8 mouse cellular contexts compared by ENCODE assay signal in genomic region chr12:33176555-33176900, GRCm38 (mm10). TPM values are rescaled to one million over a fixed set of nuclear protein-coding genes. Genes with fewer than 3 reads are reported as not detected.
A peak's percentile ranks its signal among the peaks of the same experiment; 100 is the strongest.
DNase-seq lines count a peak whose midpoint lies in the region; ATAC-seq and TF ChIP-seq lines count a peak whose summit lies in the region.

No protein-coding gene starts in this region.

- no peaks in the 10 kb centered on the region for H3K9me3 ChIP-seq in liver, postnatal 0 days (ENCODE audit: low read length)

- no peaks in the 10 kb centered on the region for H3K27me3 ChIP-seq in heart, adult 2 months (ENCODE audit: control insufficient read depth, insufficient read depth, low read length)
- H3K27me3 ChIP-seq in liver, postnatal 0 days (ENCODE audit: insufficient read depth, low read length): no peaks in the 10 kb centered on the region

- no peak for TF ChIP-seq EP300 in heart, adult 2 months (IDR thresholded peaks at IDR 0.05; ENCODE audit: insufficient read depth, low read depth, low read length)
- TF ChIP-seq EP300 in liver, postnatal 0 days (IDR thresholded peaks at IDR 0.05; ENCODE audit: low read depth): no peak

- peaks cover 2% of the 10 kb centered on the region for H3K79me2 ChIP-seq in heart, adult 2 months (replicated peaks; ENCODE audit: control insufficient read depth, insufficient read depth, low read length)

- WGBS in heart, adult 2 months: 57% methylated on average over 5 of the region's 5 CpGs
- WGBS in liver, postnatal 0 days (ENCODE audit: insufficient replicate concordance): 61% methylated on average over 5 of the region's 5 CpGs

- intact Hi-C loops in heart, adult 2 months (cut with DNase I): no loop called here
- intact Hi-C loops in heart, postnatal 36 days (cut with DNase I): no loop called here

- no peak for DNase-seq in heart, adult 2 months
- DNase-seq in heart, postnatal 36 days: no peak
- peak; percentile 63 for DNase-seq in adrenal gland, postnatal 14 days
- DNase-seq in heart, postnatal 4 days: peak; percentile 49
- DNase-seq in liver, postnatal 0 days: no peak
- DNase-seq in telencephalon, adult 2 months (ENCODE audit: low read depth, low spot score): peak; percentile 42
- DNase-seq in layer of hippocampus, postnatal 10 days (ENCODE audit: low spot score in 2 of 2): no peak

- peak overlapping the region; percentile 80 for H3K4me2 ChIP-seq in liver, postnatal 0 days (ENCODE audit: low read depth, low read length)

- peaks cover 7% of the 10 kb centered on the region for H3K4me1 ChIP-seq in heart, adult 2 months (ENCODE audit: control insufficient read depth, insufficient read depth, low read length)
- peaks cover 17% of the 10 kb centered on the region; the same call in 1 of the 2 replicates for H3K4me1 ChIP-seq in liver, postnatal 0 days (ENCODE audit: insufficient read depth)

- no peak for TF ChIP-seq CTCF in heart, adult 2 months (IDR thresholded peaks at IDR 0.05)
- TF ChIP-seq CTCF in liver, postnatal 0 days (IDR thresholded peaks at IDR 0.05; ENCODE audit: low read depth): no peak

- H3K27ac ChIP-seq in heart, adult 2 months: no peak overlapping the region
- H3K27ac ChIP-seq in liver, postnatal 0 days (ENCODE audit: low read depth): no peak overlapping the region

- H3K36me3 ChIP-seq in heart, adult 2 months (ENCODE audit: control insufficient read depth, insufficient read depth, low read length): no peaks in the 10 kb centered on the region
- H3K36me3 ChIP-seq in liver, postnatal 0 days (replicated peaks; ENCODE audit: insufficient read depth, low read length): no peaks in the 10 kb centered on the region

- no peak for ATAC-seq in liver, postnatal 0 days
- no peak for ATAC-seq in CD4-positive, CD25-positive, alpha-beta regulatory T cell, adult 4 months

- no peak for TF ChIP-seq POLR2A in heart, adult 2 months (IDR thresholded peaks at IDR 0.05; ENCODE audit: insufficient read depth, low read depth, low read length)

- H3K9ac ChIP-seq in heart, adult 2 months (ENCODE audit: low read depth, low read length): no peak overlapping the region
- H3K9ac ChIP-seq in liver, postnatal 0 days (replicated peaks): no peak overlapping the region

- H3K4me3 ChIP-seq in heart, adult 2 months: peak overlapping the region; percentile 44
- H3K4me3 ChIP-seq in liver, postnatal 0 days (ENCODE audit: low read depth, low read length): peak overlapping the region; percentile 31

RNA-seq across cellular contexts. Expression of gene Atxn7l1, which starts 29.0 kb away (rescaled TPM):
- total RNA-seq in heart, adult 2 months (2021): 10 to 100 TPM; 18.8 to 19.0 TPM
- 21.6 and 23.6 TPM in 2 replicates for polyA plus RNA-seq in heart, adult 2 months (2012; rRNA removed)
- total RNA-seq in heart, postnatal 36 days (2021): 10 to 100 TPM; 18.3 to 20.5 TPM
- 26.0 and 27.3 TPM in 2 replicates for total RNA-seq in adrenal gland, postnatal 14 days (2021)
- 10 to 100 TPM; 16.8 to 17.5 TPM for total RNA-seq in heart, postnatal 4 days (2021)
- 7.2 and 8.5 TPM in 2 replicates for polyA plus RNA-seq in liver, postnatal 0 days (2015; fragmentation: Nextera tagmentation; extraction: Ambion mirVana)
- 10 to 100 TPM; 46.1 to 49.8 TPM for total RNA-seq in layer of hippocampus, postnatal 10 days (2021)
- polyA plus RNA-seq in CD4-positive, CD25-positive, alpha-beta regulatory T cell, adult 4 months (2017; shearing (Covaris generic)): 10 to 100 TPM; 75.6 to 87.7 TPM

Comparison
In these comparisons a context has a peak if more than half of its experiments do, and no peak if none do; other contexts are left out.
1. DNase-seq: peak in adrenal gland, postnatal 14 days (single experiment), heart, postnatal 4 days (single experiment) and telencephalon, adult 2 months (single experiment); none in heart, adult 2 months (0 of 2), heart, postnatal 36 days (0 of 2), liver, postnatal 0 days (single experiment) and layer of hippocampus, postnatal 10 days (0 of 2).